Mouse (Mus musculus): ENCODE results near the gene Ptprn2. TPM values are rescaled to one million over a fixed set of nuclear protein-coding genes. Genes with fewer than 3 reads are reported as not detected.

The Ptprn2 gene
- polyA plus RNA-seq, 1 experiment from 2014 or later, result 0.14 TPM

DNA sequence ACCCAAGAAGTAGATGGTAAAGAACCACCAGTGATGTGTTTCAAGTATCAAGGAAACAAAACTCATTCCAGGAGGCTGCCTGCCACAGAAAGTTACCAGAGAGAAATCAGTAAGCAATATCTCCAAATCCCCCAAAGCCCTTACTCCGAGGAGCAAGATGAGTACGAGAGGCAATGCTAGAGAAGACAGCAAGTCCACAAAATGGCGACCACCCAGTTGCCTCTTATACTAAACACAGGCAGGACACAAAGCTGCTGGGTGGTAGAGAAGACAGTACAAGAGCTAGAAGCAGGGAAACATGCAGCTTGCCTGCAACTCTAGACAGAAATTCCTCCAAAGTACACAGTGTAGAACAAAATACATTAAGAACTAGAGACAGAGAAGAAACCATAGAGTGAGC, 300.2 kb downstream of the Ptprn2 start:
- H3K4me3 ChIP-seq (ENCODE audit: low read depth, low read length), result no peak overlapping the region
- DNase-seq (no peak), ATAC-seq (no peak)
- H3K4me1 ChIP-seq (ENCODE audit: insufficient read depth), result no peaks in the 10 kb centered on the region
- no peak overlapping the region for H3K4me2 ChIP-seq (ENCODE audit: low read depth, low read length)
- WGBS (ENCODE audit: insufficient replicate concordance), result 76% methylated on average over 3 of the region's 3 CpGs
- H3K9ac ChIP-seq (replicated peaks), result no peak overlapping the region
- TF ChIP-seq EP300 (IDR thresholded peaks at IDR 0.05; ENCODE audit: low read depth), result no peak
- no peak for TF ChIP-seq CTCF (IDR thresholded peaks at IDR 0.05; ENCODE audit: low read depth)
- no peaks in the 10 kb centered on the region for H3K27me3 ChIP-seq (ENCODE audit: insufficient read depth, low read length)
- no peaks in the 10 kb centered on the region for H3K9me3 ChIP-seq (ENCODE audit: low read length)
- H3K36me3 ChIP-seq (replicated peaks; ENCODE audit: insufficient read depth, low read length), result no peaks in the 10 kb centered on the region
- no peak overlapping the region for H3K27ac ChIP-seq (ENCODE audit: low read depth)

DNA sequence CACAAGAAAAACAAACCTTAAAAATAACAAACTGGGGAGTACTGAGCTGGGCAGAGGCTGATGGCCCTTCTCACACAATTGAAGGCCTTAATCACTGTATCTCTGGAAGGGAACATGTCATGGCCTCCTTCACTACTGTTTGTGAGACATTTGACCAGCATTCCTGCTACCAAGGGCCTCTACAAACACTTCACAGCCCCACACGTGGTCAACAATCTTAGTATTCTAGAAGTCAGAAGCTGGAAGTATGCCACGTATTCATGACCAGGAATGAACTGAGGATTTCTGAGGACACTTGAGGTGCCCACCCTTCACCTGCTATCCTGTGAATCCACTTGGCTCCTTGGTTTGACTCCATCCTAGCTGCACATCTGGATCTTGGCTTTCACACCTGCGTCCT, 302.8 kb downstream of the Ptprn2 start:
- no peak for DNase-seq
- Histone ChIP-seq H3K9me3 (ENCODE audit: low read length) (no peaks in the 10 kb centered on the region), H3K27ac (ENCODE audit: low read depth) (no peak overlapping the region), H3K27me3 (ENCODE audit: insufficient read depth, low read length) (no peaks in the 10 kb centered on the region), H3K4me2 (ENCODE audit: low read depth, low read length) (no peak overlapping the region), H3K9ac (replicated peaks) (no peak overlapping the region), H3K36me3 (replicated peaks; ENCODE audit: insufficient read depth, low read length) (no peaks in the 10 kb centered on the region), H3K4me3 (ENCODE audit: low read depth, low read length) (no peak overlapping the region), H3K4me1 (ENCODE audit: insufficient read depth) (no peaks in the 10 kb centered on the region)
- TF ChIP-seq CTCF (IDR thresholded peaks at IDR 0.05; ENCODE audit: low read depth) (no peak), EP300 (IDR thresholded peaks at IDR 0.05; ENCODE audit: low read depth) (no peak)
- 69% methylated on average over 3 of the region's 3 CpGs for WGBS (ENCODE audit: insufficient replicate concordance)
- no peak for ATAC-seq

DNA sequence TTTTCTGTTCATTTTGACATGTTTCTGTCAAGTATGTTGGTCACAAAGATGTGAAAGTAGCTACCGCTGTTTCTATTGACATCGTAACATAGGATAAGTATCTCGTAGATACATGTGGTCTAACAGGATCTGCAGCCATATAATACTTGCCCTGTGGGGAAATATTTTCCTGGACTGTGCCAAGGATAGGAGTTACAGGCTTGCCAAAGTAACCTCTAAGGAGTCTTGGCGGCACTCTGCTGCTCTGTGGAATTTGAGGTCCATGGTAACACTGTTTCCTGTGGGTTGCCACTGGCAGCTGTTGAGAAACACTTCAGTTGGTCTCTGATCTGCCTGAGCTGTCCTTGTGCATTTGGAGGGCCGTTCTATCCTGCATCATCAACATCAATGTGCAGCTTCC, 317.8 kb downstream of the Ptprn2 start:
- no peak for ATAC-seq
- 78% methylated on average over 5 of the region's 5 CpGs for WGBS (ENCODE audit: insufficient replicate concordance)
- H3K4me2 ChIP-seq (ENCODE audit: low read depth, low read length), result no peak overlapping the region
- H3K36me3 ChIP-seq (replicated peaks; ENCODE audit: insufficient read depth, low read length), result no peaks in the 10 kb centered on the region
- H3K9ac ChIP-seq (replicated peaks), result no peak overlapping the region
- DNase-seq, result no peak
- no peak overlapping the region for H3K4me3 ChIP-seq (ENCODE audit: low read depth, low read length)
- H3K27me3 ChIP-seq (ENCODE audit: insufficient read depth, low read length), result no peaks in the 10 kb centered on the region
- H3K4me1 ChIP-seq (ENCODE audit: insufficient read depth), result no peaks in the 10 kb centered on the region
- TF ChIP-seq EP300 (IDR thresholded peaks at IDR 0.05; ENCODE audit: low read depth) (no peak), CTCF (IDR thresholded peaks at IDR 0.05; ENCODE audit: low read depth) (no peak)
- H3K27ac ChIP-seq (ENCODE audit: low read depth), result no peak overlapping the region
- no peaks in the 10 kb centered on the region for H3K9me3 ChIP-seq (ENCODE audit: low read length)

DNA sequence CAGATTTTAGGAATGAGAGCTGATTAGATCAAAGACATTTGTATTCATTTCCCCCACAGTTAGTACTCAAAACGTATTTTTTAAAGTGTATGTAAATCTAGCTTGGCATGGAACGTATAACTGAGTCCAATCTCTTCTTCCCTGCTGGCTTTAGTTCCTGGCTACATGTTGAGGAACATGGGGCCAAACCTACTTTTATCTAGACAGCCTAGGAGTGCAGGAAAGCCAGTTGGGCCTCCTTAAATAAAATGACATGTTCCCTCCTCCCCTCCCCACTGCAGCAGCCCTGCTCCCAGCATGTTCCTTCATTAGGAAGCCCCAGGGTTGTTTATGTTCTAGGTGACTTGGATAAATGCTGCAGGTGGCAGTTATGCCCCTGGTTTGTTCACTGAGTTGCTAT, 319.2 kb downstream of the Ptprn2 start:
- TF ChIP-seq CTCF (IDR thresholded peaks at IDR 0.05; ENCODE audit: low read depth), result no peak
- no peak for TF ChIP-seq EP300 (IDR thresholded peaks at IDR 0.05; ENCODE audit: low read depth)
- Histone ChIP-seq H3K9me3 (ENCODE audit: low read length) (no peaks in the 10 kb centered on the region), H3K27ac (ENCODE audit: low read depth) (no peak overlapping the region), H3K4me3 (ENCODE audit: low read depth, low read length) (no peak overlapping the region), H3K9ac (replicated peaks) (no peak overlapping the region), H3K27me3 (ENCODE audit: insufficient read depth, low read length) (no peaks in the 10 kb centered on the region), H3K36me3 (replicated peaks; ENCODE audit: insufficient read depth, low read length) (no peaks in the 10 kb centered on the region), H3K4me1 (ENCODE audit: insufficient read depth) (no peaks in the 10 kb centered on the region), H3K4me2 (ENCODE audit: low read depth, low read length) (no peak overlapping the region)
- 59% methylated on average over 2 of the region's 2 CpGs for WGBS (ENCODE audit: insufficient replicate concordance)
- ATAC-seq, result no peak
- DNase-seq, result no peak

DNA sequence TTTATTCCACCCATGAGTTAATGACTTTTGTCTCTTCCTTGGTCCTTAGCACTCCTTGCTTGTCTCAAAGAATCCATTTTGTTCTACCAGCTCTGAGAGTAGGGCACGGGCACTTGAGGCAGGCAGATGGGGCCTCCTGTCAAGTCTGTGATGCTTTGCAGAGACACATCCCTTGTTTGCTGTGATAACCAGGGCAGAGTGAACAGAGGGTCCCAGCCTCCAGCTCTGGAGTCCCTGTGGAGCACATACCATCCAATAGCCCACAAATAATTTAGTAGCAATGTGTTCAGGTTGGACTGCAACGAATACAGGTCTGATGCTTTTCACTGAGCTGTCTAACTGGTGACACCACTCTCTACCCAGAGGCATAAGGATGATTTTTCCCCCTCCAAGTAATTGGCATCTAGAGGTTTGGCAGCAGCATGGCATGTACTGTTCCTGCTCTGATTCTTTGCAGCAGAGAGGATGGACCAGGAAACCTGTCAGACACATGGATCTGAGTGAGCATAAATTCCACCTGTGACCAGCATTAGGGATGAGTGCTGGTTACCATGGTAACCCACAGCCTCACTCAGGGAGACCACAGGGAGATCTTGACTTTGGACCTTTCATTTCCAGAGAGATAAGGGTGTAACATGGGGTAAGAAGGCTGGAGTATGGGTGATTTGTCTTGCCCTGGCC, 319.7 kb downstream of the Ptprn2 start:
- Histone ChIP-seq H3K4me1 (ENCODE audit: insufficient read depth) (no peaks in the 10 kb centered on the region), H3K9me3 (ENCODE audit: low read length) (no peaks in the 10 kb centered on the region), H3K27ac (ENCODE audit: low read depth) (no peak overlapping the region), H3K4me2 (ENCODE audit: low read depth, low read length) (no peak overlapping the region), H3K9ac (replicated peaks) (no peak overlapping the region), H3K36me3 (replicated peaks; ENCODE audit: insufficient read depth, low read length) (no peaks in the 10 kb centered on the region), H3K4me3 (ENCODE audit: low read depth, low read length) (no peak overlapping the region), H3K27me3 (ENCODE audit: insufficient read depth, low read length) (no peaks in the 10 kb centered on the region)
- DNase-seq (no peak), ATAC-seq (no peak)
- no peak for TF ChIP-seq CTCF (IDR thresholded peaks at IDR 0.05; ENCODE audit: low read depth)
- TF ChIP-seq EP300 (IDR thresholded peaks at IDR 0.05; ENCODE audit: low read depth), result no peak
- 47% methylated on average over 2 of the region's 2 CpGs for WGBS (ENCODE audit: insufficient replicate concordance)

DNA sequence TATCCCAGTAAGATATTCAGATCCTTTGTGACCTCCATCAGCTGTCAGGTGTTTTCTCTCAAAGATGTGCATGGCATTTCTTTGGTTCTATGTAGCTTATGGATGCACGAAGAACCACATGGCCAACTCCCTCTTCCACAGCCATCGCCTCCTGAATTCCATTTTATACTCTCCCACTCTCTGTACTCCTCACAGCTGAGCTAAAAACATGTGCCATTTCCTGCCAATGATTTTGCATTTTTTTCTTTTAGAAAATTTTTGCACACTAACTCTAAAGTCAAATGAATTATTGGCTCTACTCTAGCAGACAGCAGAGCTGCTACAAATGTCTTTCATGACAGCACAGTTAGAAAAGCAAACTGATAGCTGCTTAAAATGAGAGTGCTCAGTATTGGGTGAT, 320.6 kb downstream of the Ptprn2 start:
- H3K4me3 ChIP-seq (ENCODE audit: low read depth, low read length), result no peak overlapping the region
- no peak overlapping the region for H3K9ac ChIP-seq (replicated peaks)
- no peaks in the 10 kb centered on the region for H3K27me3 ChIP-seq (ENCODE audit: insufficient read depth, low read length)
- 71% methylated on average over 2 of the region's 2 CpGs for WGBS (ENCODE audit: insufficient replicate concordance)
- ATAC-seq, result no peak
- no peaks in the 10 kb centered on the region for H3K4me1 ChIP-seq (ENCODE audit: insufficient read depth)
- H3K27ac ChIP-seq (ENCODE audit: low read depth), result no peak overlapping the region
- H3K36me3 ChIP-seq (replicated peaks; ENCODE audit: insufficient read depth, low read length), result no peaks in the 10 kb centered on the region
- TF ChIP-seq EP300 (IDR thresholded peaks at IDR 0.05; ENCODE audit: low read depth) (no peak), CTCF (IDR thresholded peaks at IDR 0.05; ENCODE audit: low read depth) (no peak)
- no peak overlapping the region for H3K4me2 ChIP-seq (ENCODE audit: low read depth, low read length)
- no peaks in the 10 kb centered on the region for H3K9me3 ChIP-seq (ENCODE audit: low read length)
- no peak for DNase-seq

DNA sequence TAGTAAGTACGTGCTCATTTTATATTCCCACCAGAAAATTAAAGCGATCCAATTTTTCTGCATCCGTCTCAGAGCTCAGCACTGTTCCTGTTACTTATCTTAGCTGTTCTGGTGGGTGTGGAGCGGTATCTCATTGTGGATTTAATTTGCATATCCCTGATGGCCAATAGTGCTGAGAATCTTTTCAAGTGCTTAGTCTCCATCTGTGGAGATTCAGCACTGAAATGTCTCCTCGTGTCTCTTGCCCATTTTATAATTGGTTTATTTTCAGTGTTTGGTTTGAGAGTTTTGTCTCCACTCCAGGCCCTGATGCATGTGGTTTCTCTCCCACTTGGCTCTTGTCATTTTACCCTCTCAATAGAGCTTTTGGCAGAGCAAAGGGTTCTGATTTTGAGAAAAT, 327.5 kb downstream of the Ptprn2 start:
- Histone ChIP-seq H3K4me2 (ENCODE audit: low read depth, low read length) (no peak overlapping the region), H3K9ac (replicated peaks) (no peak overlapping the region), H3K4me1 (ENCODE audit: insufficient read depth) (no peaks in the 10 kb centered on the region), H3K27ac (ENCODE audit: low read depth) (no peak overlapping the region), H3K9me3 (ENCODE audit: low read length) (no peaks in the 10 kb centered on the region), H3K4me3 (ENCODE audit: low read depth, low read length) (no peak overlapping the region), H3K27me3 (ENCODE audit: insufficient read depth, low read length) (no peaks in the 10 kb centered on the region), H3K36me3 (replicated peaks; ENCODE audit: insufficient read depth, low read length) (no peaks in the 10 kb centered on the region)
- TF ChIP-seq EP300 (IDR thresholded peaks at IDR 0.05; ENCODE audit: low read depth), result no peak
- TF ChIP-seq CTCF (IDR thresholded peaks at IDR 0.05; ENCODE audit: low read depth), result no peak
- DNase-seq (no peak), ATAC-seq (no peak)
- 80% methylated on average over 5 of the region's 5 CpGs for WGBS (ENCODE audit: insufficient replicate concordance)

Data from liver, postnatal 0 days (tissue).